Mouse (Mus musculus) kidney, postnatal 36 days (tissue): ENCODE results near the gene Lrp11.
"Not testable (repeated sequence)": the region's sequence is repeated elsewhere in the genome, so short reads cannot be mapped to it uniquely, and the experiment has no call there.

Experiments used
- DNase-seq, 2 experiments: peaks; one replicate each; pipeline ENCODE4 v3.0.0; 2021 to 2022; ENCODE audit warnings: mixed read lengths in 2 of 2

Gene Lrp11

DNA sequence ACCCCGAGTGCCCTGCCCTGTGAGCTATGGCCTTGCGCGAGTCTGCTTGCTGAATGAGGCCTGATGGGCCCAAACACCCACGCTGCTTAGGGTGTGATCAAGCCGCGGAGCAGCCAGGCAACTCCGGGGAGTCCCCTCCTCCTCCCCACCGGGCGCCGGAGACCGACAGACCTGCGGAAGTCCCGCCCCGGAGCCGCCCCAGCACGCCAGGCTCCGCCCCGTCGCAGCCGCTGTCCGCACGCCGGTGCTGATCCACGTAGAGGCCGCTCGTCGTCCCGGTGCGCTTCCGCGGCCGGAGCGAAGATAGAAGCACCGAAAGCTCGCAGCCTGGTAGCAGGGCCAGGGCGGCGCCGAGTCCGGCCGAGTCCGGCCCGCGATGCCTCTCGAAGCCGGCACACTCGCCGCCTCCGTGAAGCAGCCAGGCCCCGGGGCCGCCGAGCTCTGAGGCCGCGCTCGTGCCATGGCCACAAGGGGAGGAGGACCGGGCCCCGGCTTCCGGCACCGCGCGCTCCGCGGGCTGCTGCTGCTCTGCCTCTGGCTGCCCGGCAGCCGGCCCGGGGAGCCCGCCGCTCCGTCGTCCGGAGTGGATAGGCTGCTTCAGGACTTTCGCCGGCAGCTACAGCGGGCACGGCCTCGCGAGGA, at the start of gene Lrp11:
Lrp11 (plus strand) TSS at position 209 of the 642 bp plus-strand sequence.
- DNase-seq = peak; percentile 92 to 97

DNA sequence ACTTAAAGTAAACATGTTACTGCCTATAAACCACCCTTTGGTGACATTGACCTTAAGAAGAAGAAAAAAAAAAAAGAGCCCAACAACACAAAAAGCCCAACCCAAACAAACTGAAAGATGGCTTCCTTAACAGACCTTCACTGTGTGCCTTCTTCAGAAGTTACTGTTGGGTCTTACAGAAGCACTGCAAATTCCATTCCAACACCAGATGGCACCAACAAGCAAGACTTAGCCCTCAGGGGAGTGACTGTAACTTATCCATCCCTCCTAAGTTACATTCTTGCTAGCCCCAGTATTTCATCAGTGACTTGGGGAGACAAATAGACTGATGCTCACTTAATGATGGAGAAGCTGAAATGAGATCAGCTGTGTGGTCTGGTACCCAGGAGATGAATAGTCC, 11.6 kb upstream of the Lrp11 start:
- peak; percentile 43 to 67 for DNase-seq

GRCm38 (mm10) chr10:7581401-7581800, 8.2 kb upstream of the Lrp11 start:
- DNase-seq = no peak

DNA sequence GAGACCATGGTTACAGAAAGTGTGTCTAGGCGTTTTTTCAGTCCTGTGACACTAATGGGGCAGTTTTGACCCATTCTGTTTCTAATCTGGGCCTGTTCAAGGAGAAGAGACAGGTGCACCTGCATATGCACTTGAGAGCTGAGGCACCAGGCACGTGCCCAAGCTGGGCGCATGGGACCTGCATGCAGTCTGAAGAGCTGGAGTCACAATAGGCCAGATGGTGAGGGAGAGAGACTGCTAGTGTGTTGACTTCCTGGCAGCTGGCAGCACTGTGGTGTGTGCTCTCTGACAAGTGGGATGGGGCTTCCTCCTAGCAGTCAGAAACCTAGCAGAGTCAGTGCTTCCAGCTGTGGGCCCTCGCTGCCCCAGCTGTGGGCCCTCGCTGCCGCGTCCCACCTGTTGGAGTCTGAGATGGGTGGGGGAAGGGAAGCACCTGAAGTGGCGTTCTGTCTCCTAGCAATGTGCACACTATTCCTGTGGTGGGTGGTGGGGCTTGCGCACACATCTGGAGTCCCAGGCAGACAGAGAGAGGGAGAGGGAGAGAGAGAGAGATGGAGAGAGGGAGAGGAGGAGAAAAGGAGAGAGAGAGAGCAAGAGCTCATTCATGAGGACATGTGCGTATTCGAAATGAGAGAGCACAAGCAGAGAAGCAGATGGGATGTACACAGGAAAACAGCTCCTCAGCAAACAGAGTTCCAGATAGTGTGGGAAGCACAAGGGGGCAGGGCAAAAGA, 7.3 kb upstream of the Lrp11 start:
- DNase-seq = no peak

GRCm38 (mm10) chr10:7582891-7583557, 6.6 kb upstream of the Lrp11 start:
- peak; percentile 27 to 40 for DNase-seq

DNA sequence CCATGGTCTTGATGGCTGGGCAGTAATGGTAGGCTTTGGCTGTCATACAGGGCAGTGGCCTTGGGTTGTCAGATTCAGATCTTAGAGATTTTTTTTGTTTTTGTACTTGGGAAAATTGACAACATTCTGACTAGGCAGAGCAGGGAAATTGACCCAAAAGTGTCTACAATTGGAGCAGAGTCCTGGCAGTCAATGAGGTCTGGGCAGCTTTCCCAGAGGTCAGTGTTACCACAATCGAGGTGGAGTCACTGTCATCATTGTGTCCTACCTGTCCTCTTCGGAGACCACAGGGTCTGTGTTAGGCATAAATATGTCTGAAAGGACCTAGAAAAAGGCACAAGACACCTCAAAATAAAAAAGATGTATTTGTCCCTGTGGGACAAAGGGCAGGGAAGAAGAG, 2.8 kb upstream of the Lrp11 start:
- no peak for DNase-seq

GRCm38 (mm10) chr10:7590234-7590689, 662 bp downstream of the Lrp11 start:
- peak in 1 of 2 experiments; percentile 2 for DNase-seq

GRCm38 (mm10) chr10:7590792-7591191, 1.2 kb downstream of the Lrp11 start:
- no peak for DNase-seq

GRCm38 (mm10) chr10:7594797-7595196, 5.2 kb downstream of the Lrp11 start:
- DNase-seq = no peak

- no peak for DNase-seq
These were observed 6.7 kb downstream of the Lrp11 start for GRCm38 (mm10) chr10:7596251-7596650.

DNA sequence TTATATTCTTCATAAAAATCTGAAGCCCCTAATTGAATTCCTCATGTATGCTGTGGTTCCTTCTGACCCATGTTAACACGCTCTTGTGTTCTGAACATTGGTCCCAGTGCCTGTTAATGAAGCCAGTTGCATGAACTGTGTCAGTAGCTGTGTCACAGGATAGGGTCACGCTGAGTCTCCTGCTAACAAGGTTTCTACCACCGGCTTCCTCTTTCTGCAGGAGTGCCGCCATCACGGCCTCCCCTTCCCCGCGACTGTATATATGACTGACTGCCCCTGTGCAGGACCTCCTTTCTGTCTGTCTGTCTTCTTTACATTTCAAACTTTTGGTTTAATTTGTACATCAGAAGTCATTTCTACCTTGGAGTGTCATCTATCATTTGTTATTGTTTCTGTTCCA, 8.6 kb downstream of the Lrp11 start:
- no peak for DNase-seq

GRCm38 (mm10) chr10:7600647-7601046, 11.0 kb downstream of the Lrp11 start:
- peak; percentile 70 to 88 for DNase-seq

- no peak for DNase-seq
These were observed 15.6 kb downstream of the Lrp11 start for GRCm38 (mm10) chr10:7605168-7605567.

GRCm38 (mm10) chr10:7606437-7606836, 16.8 kb downstream of the Lrp11 start:
- DNase-seq = no peak

GRCm38 (mm10) chr10:7608611-7609010, 19.0 kb downstream of the Lrp11 start:
- no peak for DNase-seq

- DNase-seq = no peak
These were observed 22.0 kb downstream of the Lrp11 start for GRCm38 (mm10) chr10:7611647-7612046.

DNA sequence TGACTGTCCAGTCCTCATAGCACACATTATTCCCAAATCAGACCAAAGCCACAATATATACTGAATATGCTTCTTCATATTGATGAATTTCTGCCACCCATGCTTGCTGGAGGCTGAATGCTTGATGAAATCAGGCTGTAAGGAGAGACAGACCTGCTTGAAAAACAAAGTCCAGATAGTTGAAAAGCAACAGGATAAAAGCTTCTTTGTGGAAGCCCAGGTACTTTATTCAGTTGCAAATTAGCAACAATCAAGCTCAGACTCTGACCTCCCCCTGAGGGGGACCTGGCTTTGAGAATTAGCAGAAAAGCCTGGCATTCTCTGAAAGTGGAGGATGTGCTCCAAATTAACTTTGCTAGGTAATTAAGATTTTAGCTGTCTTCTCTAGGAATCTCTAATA, 22.6 kb downstream of the Lrp11 start:
- DNase-seq = not testable (repeated sequence)

DNA sequence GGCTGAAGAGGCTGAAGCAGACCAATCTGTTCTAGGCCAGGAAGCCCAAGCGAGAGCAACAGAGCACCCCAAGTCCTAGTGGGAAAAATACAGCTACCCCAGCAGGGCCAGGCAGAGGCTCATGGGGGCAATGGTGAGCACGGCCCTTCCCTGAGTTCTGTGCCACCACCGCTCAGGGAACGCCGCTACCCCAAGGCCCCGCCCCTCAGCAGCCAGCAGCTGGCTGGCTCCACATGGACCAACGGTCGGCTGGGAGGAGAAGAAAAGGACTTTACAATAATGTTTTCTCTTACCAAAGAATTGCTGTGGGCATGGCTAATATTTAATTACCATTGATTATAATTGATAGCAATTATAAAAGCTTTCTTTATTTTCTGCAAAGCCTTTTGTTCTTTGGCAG, 25.2 kb downstream of the Lrp11 start:
- DNase-seq = no peak

- not testable (repeated sequence) for DNase-seq
These were observed 27.5 kb downstream of the Lrp11 start for GRCm38 (mm10) chr10:7617146-7617545.

DNA sequence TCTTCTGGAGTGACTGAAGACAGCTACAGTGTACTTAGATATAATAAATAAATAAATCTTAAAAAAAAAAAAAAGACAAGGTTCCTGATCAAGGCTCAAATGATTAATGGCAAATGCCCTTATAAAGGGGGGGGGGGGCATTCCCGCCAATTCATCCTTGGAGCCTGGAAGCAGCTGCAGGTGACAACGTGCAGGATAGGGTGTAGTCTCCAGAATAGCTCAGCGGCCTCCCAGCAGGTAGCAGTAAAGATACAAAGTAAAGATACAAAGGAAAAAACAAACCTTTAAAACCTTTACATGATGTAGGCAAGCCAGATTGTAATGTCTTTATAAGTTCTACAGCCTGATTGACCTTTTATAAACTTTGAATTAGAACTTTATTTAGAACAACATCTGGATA, 28.0 kb downstream of the Lrp11 start:
- not testable (repeated sequence) for DNase-seq

DNA sequence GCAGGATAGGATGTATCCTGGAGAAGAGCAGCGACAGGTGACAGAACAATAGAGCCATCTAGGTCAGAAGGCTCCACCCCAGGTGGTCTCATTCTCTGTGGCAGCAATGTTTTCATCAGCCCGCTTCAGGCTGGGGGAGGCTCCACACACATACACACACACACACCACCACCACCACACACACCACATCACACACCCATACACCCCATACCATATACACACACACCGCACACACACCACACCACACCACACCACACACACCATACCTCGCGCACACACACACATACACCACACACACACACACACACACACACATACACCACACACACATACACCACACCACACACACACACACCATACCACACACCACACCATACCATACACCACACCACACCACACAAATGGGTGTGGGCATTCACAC, 30.2 kb downstream of the Lrp11 start:
- DNase-seq = no peak

GRCm38 (mm10) chr10:7620723-7621122, 31.1 kb downstream of the Lrp11 start:
- DNase-seq = no peak

GRCm38 (mm10) chr10:7622378-7622777, 32.8 kb downstream of the Lrp11 start:
- no peak for DNase-seq
